Mouse (Mus musculus) telencephalon, adult 2 months (tissue): ENCODE measurements at regions not wholly inside any gene's neighbourhood (a gene's known extent, or its start where the extent isn't known, plus 50 kb on each side); places are given as distances from the start of the nearest gene placed in this dataset.

Experiments used
- DNase-seq: peaks from one replicate; pipeline ENCODE4 v3.0.0-alpha.2; 2011; ENCODE audit warnings: low read depth, low spot score

GRCm38 (mm10) chr2:137422656-137423055, 306.2 kb upstream of the Jag1 start:
- no peak for DNase-seq

- no peak for DNase-seq
Observed at GRCm38 (mm10) chr2:137419678-137420077, 303.2 kb upstream of the Jag1 start.

- no peak for DNase-seq
Observed at GRCm38 (mm10) chr2:137417691-137418090, 301.2 kb upstream of the Jag1 start.

- DNase-seq = no peak
Observed at GRCm38 (mm10) chr2:137413432-137413831, 297.0 kb upstream of the Jag1 start.

GRCm38 (mm10) chr2:137409611-137410010, 293.2 kb upstream of the Jag1 start:
- DNase-seq = no peak

GRCm38 (mm10) chr2:137408294-137408693, 291.9 kb upstream of the Jag1 start:
- no peak for DNase-seq

GRCm38 (mm10) chr2:137393486-137393885, 277.0 kb upstream of the Jag1 start:
- DNase-seq = no peak

- no peak for DNase-seq
Observed at GRCm38 (mm10) chr2:137379816-137380215, 263.4 kb upstream of the Jag1 start.

GRCm38 (mm10) chr2:137375346-137375745, 258.9 kb upstream of the Jag1 start:
- DNase-seq = no peak

GRCm38 (mm10) chr2:137371062-137371461, 254.6 kb upstream of the Jag1 start:
- DNase-seq = no peak

GRCm38 (mm10) chr2:137363006-137363405, 246.6 kb upstream of the Jag1 start:
- no peak for DNase-seq

- DNase-seq = no peak
Observed at GRCm38 (mm10) chr2:137357181-137357738, 240.8 kb upstream of the Jag1 start.

GRCm38 (mm10) chr2:137343736-137344135, 227.3 kb upstream of the Jag1 start:
- DNase-seq = no peak

GRCm38 (mm10) chr2:137329995-137330394, 213.6 kb upstream of the Jag1 start:
- no peak for DNase-seq

GRCm38 (mm10) chr2:137323445-137323844, 207.0 kb upstream of the Jag1 start:
- no peak for DNase-seq

- no peak for DNase-seq
Observed at GRCm38 (mm10) chr2:137310511-137310910, 194.1 kb upstream of the Jag1 start.

- DNase-seq = no peak
Observed at GRCm38 (mm10) chr2:137308116-137308515, 191.7 kb upstream of the Jag1 start.

- DNase-seq = no peak
Observed at GRCm38 (mm10) chr2:137301474-137302267, 185.2 kb upstream of the Jag1 start.

- DNase-seq = no peak
Observed at GRCm38 (mm10) chr2:137289231-137289630, 172.8 kb upstream of the Jag1 start.

GRCm38 (mm10) chr2:137271575-137272180, 155.2 kb upstream of the Jag1 start:
- DNase-seq = no peak

GRCm38 (mm10) chr2:137262911-137263310, 146.5 kb upstream of the Jag1 start:
- DNase-seq = no peak

- no peak for DNase-seq
Observed at GRCm38 (mm10) chr2:137257847-137258515, 141.5 kb upstream of the Jag1 start.
